Mouse (Mus musculus) naive thymus-derived CD4-positive, alpha-beta T cell, adult 2 months (primary cell): ENCODE results near the gene Hccs.
A peak's percentile ranks its signal among the peaks of the same experiment; 100 is the strongest.

Experiments
- DNase-seq: peaks from one replicate; pipeline ENCODE4 v3.0.0-alpha.2; 2011; ENCODE audit warnings: low read depth

The Hccs gene

DNA sequence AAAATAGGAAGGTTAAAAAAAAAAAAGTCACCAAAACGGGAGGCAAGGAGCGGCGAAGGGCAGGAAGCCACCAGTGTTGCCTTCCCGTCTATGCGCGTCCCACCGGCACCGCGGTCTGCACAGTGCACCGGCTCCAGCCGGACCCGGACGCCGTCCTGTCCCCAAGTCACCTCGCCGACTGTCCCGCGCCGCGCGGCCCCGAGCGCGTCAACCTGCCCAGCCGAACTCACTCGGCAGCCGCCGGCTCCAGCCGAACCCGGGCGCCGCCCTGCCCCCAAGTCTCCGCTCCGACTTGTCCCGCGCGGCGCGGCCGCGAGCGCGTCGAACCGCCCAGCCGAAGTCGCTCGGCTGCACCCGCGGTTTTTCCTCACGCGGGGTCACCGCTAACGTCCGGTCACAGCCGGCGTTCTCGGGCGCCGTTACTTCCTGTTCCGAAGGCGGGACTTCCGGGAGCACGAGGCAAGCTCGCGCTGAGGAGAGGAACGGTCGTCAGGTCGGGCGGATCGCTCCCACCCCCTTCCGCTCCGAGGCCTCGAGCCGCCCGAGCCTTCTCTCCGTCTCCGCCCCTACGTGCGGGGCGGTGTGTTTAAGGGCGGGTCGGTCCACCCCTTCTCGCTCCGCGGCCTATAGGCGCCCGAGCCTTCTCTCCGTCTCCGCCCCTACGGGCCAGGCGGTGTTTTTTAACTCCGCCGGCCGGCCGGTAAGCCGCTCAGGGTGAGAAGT, at the start of gene Hccs:
Gene Hccs, minus strand, starts transcription at position 428 of the 723 bp plus-strand sequence.
- peak; percentile 91 for DNase-seq

DNA sequence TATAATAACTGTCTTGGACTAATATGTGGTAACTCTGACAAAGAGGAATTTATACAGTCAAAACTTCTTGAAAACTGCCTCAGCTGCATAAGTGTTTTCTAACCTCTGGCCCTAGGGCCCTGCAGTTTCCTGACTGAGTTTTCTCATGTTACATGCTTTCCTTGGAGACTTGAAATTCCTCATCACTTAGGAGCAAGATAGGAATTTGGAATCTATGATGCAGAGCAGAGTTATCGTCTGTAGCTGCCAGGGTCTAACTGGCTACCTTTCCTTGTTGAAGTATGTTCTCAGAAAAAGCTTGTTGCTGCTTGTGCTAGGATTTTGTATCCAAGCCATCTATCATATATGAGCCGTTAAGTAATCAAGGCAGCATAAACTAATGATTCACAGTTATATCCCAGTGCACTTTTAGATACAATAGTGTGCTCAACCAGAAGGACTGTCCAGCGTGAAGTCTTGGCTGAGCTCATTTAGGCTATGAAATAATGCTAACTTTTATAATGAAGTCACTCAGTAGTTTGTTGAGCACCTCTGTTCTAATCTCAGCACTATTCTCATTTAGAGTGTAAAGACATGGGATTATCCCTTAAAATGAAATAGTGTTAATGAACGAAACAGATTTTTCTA, 37.1 kb upstream of the Hccs start:
- no peak for DNase-seq

DNA sequence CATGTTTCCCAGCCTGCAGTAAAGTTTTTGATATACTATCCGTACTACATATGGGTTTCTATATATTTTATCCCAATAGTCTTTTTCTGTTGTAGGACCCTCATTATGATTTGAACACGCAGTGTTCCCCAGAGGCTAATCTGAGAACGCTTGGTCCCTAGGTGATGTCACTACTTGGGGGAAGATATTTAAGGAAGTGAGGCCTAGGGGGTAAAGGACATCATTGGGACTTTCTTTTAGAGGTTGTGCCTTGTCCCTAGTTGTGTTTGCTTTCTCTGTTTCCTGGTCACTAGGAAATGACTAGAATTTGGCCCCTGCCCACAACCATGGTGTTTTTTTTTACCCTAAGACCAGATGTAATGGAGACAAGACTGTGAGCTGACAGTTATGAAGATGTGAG, 18.0 kb upstream of the Hccs start:
- no peak for DNase-seq

DNA sequence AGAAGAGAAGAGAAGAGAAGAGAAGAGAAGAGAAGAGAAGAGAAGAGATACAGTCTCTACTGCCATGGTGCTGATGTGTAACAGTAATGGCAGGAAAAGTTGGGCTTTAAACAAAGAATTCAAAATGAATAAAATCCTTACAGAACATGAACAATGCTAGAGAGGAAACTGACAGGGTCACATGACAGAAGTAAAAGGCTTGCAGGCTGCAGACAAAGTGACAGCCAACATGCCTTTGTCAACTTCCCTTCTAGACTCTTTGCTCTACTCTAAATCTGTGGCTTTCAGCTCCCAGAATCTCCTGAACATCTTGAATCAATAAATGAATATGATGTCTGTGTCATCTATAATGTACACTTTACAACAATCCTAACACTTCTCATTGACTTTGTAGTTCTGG, 17.4 kb upstream of the Hccs start:
- DNase-seq: no peak

DNA sequence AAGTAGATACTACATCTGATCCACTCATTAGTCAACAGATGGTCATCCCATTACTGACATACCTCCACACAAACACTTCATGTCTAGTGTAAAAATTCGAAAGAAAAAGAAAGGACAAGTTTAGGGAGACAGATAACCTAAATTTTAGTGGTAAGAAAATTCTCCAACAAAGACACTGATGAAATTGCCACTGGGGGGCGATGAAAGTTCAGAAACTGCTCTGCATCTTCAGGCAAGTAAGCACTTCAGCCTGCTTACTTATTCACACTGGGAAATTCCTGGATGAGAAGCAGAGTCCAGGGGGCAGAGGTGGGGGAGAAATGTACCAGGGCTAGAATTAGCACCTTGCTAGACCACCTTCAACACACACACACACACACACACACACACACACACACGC, 12.1 kb upstream of the Hccs start:
- no peak for DNase-seq

DNA sequence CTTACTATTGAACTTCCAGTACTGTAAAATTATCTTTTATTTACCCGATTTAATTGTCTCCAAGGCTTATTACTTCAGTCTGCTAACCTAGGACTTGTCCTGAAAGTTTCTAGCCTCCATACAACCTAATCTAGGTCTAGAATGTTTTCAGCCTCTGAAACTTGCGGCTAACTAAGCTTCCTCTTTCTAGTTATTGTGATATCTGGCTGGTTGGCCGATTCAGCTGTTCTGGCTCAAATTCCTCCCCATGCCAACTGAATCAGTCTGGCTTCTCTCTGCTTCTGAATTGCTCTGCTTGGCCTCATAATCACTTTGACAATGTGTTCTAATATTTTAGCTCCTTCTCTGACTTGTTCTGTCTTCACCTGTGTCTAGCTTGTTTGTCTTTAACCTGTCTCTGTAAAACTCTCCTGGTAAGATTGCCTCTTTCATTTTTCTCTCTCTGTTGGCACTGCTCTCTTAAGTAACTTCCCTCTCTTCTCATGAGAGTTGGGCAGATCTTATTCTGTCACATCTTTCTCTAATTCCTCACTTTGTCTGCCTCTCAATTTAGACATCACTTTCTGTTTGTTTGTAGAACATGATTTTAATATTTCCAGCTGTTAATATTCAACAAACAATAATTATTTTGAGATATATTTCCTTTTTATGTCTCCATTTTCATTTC, 5.9 kb upstream of the Hccs start:
- DNase-seq: no peak

DNA sequence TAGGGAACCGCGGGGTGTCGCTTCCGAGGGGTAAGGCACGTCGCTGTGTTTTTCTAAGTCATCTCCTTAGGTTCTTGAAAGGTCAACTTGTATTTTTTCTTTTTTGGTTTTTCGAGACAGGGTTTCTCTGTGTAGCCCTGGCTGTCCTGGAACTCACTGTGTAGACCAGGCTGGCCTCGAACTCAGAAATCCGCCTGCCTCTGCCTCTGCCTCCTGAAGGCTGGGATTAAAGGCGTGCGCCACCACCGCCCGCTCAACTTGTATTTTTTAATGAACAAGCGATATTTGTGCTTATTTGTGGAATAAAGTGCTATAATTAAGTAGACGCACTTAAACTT, 465 bp upstream of the Hccs start:
- DNase-seq: peak; percentile 19

DNA sequence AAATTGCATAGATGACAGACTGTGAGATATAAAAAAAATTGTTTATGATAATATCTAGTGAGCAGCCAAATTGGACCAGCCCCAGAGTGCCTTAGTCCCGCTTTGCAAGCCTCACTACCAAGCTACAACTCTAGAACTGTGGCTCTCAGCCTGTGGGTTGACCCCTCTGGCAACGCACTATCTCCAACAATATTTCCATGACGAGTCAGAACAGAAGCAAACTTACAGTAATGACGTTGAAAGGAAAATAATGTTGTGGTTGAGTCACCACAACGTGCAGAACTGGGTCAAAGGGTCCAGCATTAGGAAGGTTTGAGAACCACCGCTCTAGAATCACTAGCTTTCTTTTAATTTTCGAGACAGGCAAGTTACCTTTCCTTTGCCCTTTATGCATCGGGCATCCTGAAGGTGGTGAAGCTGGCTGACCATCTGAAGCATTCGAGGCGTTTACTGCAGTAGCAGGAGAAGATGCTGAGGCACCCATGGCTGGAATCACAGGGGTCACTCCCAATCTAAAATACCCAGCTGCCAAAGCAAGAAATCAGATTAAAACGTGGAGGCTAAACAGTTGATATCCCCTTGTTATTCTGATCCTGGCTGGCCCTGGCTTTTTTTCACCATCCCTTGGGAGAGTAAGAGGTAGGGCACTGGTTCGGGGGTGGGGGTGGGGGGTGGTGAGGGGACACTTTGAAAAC, 959 bp downstream of the Hccs start:
- DNase-seq: peak; percentile 46

DNA sequence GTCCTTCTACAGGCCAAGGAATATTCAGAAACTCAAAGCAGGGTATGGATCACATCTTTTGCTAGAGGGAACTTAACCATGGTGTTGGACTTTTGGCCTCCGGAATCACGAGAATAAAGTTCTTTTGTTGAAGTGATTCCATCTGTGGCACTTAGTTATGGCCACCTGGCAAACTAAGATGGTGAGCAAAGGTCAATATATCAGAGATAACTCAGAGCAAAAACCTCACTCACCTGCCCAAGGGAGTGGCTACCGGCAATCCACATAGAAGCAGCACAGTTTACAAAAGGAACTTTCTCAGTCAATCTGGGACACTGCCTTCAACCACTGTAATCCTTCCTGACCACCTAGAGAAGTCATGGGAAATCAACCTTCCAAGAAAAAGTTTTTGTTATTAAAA, 11.6 kb downstream of the Hccs start:
- DNase-seq: no peak

DNA sequence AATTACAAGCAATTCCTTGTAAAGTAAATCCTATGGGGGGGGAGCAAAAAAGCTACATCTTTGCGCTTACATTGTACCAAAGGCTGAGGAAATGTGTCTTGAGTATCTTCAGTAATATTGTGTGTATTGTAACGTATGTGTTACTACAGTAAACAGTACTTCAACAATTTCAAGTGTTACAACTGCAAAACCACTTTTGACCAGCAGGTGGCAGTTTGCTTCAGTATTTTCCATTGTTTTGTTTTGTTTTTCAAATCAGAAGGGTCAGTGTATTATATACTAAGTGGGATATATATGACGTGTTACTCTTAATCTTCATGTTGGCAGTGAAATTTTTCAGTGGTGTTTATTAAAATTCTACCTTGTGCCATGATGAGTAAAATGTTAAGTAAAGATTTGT, 16.2 kb downstream of the Hccs start:
- peak; percentile 69 for DNase-seq

DNA sequence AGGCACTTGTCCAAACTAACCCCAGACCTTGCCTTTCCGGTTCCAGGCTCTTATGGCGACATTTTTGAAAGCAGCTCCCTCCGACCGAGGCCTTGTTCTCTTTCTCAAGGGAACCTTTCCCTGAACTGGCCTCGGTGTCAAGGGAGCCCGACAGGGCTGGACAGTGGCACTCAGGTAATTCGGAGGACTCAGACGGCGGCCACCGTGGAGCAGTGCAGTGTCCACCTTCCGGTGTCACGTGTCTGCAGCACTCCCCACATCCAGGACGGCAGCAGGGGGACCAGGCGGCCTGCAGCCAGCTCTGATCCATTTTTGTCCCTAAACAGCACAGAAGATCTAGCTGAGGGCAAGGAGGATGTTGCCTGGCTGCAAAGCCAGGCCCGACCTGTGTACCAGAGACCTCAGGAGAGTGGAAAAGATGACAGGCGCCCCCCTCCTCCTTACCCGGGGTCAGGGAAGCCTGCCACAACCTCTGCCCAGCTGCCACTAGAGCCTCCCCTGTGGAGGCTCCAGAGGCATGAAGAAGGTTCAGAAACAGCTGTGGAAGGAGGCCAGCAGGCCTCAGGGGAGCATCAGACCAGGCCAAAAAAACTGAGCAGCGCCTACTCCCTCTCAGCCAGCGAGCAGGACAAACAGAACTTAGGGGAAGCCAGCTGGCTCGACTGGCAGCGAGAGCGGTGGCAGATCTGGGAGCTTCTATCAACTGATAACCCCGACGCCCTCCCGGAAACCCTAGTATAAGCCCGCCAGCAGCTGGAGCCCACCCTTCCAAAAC, 17.7 kb downstream of the Hccs start:
- DNase-seq: no peak

DNA sequence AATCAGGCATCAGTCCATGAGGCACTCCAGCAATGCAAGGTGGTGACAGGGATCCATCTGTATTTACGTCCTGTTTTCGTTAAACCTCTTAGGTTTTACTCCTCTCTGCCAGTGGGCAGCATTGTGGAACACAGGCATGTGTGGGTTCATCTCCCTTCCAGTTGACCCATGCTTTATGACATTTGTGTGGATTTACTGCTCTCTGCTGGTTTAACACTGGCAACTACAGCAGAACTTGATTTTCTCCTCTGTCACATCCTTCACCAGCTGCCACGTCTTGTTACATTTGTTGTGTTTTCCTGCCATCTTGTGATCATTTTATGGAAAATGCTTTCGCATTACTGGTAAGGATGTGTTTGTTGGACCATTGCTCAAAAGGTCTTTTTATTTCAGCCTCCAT, 20.6 kb downstream of the Hccs start:
- no peak for DNase-seq

DNA sequence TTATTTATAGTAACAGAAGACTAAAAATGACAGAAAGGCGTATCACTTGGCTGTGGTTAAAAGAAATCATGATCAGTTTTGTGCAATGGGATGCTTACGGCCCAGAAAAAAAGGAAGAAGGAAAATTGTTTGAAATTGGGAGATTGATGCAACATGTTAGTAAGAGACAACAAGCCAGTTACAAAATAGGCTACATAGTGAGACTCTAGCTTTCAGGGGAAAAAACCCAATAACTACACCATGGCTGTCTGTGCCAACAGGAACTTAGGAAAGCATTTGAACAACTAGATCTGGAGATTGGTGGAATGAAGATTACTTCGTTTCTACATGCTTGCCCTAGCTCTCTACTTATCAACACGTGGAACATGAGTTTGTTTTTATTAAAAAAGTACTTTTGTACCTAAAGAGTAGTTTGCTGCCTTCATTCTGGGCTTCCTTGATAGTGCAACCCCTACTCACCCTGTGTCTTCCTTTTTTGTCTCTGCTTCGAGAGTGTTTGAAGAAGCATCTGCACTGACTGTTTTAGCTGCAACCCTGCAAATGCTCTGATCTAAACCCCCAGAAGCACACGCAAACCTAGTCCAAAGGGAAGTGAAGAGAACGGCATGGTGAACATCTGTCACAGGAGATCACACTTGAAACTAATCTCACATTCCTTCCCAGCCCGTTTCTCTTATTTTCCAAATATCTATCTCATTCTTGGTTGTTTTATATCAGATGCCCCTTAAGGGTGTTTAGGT, 56.6 kb downstream of the Hccs start:
- DNase-seq: no peak

DNA sequence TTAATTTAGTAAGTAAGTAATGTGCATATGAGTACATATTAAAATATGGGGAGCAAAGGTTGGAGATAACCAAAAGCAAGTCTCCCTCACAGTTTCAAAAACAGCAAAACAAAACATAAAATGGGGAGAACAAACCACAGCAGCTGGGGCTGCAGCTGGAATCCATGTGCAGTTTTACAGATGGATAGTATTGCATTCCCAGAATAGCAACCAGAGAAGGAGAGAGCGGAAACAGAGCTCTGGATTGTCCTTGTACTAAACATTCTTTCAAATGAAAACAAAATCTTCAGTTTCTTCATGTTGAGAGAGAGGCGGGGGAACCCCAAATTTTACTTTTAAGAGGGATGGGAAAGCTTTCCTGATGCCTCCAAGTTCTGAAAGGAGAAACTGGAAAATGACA, 58.0 kb downstream of the Hccs start:
- no peak for DNase-seq

DNA sequence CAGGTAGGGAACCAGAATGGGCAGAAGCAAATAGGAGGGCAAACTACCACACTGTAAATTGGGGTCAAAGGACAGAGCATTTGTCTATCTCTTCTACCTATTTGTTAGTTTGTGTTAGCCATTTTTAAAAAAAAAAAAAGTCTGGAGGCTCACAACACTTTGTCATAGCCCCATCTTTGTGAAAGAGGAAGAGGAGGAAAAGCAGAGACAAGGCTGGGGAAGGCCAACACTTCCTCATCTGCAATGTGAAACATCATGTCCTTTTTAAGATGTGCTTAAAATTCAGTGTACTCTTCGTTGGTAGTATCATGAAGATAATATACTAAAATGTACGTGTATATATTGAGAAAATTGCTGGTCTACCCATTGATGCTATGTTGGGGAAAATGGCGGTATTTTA, 59.1 kb downstream of the Hccs start:
- no peak for DNase-seq

DNA sequence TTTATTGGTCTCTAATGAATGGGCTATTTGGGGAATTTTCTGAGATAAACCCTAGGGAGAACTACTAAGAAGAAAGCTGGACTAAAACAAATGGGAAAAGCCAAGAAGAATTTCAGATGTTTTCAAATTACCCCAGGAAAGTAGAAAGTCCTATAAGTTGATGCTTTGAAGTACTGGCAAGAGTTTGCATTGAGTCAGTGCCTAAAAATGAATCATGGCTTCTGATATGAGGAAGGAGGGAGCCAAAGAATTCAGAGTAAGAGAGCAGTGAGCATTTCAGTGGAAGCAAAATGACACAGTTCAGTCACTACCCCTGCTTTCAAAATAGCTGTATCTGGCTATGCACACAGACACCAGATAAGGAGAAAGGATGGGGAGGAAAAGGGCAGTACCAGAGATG, 63.4 kb downstream of the Hccs start:
- no peak for DNase-seq

DNA sequence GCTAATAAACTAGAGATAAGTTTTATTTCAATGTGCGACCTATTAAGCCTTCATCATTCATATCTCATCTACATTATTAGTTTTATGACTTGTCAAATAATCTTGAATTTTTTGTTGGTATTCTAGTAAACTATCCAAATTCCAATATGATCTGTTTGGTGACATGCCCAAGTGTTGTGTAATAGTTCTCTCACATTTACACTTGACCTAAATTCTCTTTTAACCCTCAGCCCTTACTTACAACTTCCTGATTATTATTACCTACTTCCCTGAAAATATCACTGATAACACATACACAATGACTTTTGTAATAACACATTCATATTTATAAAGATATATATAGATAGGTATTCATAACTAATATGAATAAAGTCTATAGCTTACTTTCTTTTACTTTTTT, 64.3 kb downstream of the Hccs start:
- no peak for DNase-seq

DNA sequence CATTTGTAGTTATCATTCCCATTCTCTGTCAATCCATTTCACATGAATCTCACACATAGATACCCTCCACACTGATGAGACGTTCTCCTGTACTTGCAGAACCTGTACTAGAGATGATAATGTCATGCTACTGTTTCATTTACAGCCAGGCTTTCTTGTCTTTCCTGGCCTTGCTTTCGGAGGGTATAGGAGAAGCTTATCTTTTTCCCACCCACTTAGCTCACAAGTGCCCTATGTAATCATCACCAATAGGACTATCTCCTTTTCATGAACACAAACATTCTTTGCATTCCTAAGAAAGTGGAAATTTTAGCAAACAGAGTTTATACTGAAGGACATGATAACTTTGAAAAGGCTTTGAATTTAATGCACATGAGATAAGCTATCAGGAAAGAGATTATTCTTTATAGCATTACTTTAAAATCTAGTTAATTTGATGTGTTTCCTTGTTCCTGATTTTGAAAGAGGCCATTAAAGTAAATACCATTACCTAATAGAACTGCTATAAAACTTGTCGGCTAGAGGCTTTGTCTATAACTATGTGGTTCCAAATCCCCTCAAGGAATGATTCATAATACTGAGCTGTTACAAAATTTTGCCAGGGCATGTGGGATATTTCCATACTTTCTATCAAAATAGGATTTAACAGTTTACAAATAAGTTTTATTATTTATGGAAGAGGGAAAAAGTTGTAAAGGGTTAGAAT, 97.7 kb downstream of the Hccs start:
- no peak for DNase-seq

DNA sequence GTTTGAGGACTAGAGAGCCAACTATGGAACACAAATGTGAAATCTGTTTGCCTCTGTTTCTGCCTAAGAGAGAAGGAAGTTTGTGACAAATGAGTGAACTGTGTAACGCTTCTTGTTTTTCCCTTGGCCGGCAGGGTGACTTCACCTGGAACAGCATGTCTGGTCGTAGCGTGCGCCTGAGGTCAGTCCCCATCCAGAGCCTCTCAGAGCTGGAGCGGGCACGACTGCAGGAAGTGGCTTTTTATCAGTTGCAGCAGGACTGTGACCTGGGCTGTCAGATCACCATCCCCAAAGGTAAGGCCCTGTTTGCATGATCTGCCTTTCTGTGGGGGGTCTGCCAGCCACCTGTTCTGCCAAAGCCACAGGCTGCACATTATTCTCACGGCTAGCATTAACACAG, 100.1 kb downstream of the Hccs start:
- no peak for DNase-seq

DNA sequence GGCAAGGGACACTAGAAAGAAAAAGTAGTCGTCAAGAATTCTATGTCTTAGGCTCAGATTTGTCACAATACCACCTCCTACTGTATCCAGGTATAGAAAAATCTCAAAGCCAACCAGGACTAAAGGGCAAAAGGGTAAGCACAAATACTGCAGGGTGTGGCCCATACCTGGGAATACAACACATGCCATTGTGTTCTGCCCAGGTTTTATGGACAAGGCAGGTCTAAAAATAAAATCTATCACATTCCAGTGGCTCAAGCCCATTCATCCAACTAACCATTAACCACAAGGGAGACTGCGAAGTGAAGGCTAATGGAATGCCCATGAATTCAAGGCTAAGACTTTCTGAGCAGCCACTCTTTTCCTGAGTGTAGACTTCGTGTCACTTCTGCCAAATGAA, 110.2 kb downstream of the Hccs start:
- DNase-seq: no peak
